Mouse (Mus musculus) bone marrow, adult 2 months (tissue): ENCODE measurements around the gene Usp12. TPM values are rescaled to one million over a fixed set of nuclear protein-coding genes. Genes with fewer than 3 reads are reported as not detected.

Source experiments
- H3K27ac ChIP-seq: fragments of 200-500 bp; 2 replicates; pipeline ENCODE4 v1.5.1; 2012; ENCODE audit warnings: low read depth, mild to moderate bottlenecking, control low read depth, inconsistent platforms, low read length; ENCODE audit not compliant: control insufficient read depth, poor library complexity, insufficient read depth
- H3K4me1 ChIP-seq: fragments of 200-500 bp; 2 replicates; pipeline ENCODE4 v1.6.1; 2011; ENCODE audit warnings: low read length; ENCODE audit not compliant: control insufficient read depth, insufficient read depth
- H3K4me3 ChIP-seq: fragments of 200-500 bp; replicated peaks from 2 replicates; pipeline ENCODE3; 2011; ENCODE audit warnings: mild to moderate bottlenecking, low read depth, low read length, control low read depth; ENCODE audit not compliant: control insufficient read depth
- CTCF ChIP-seq: fragments of 200-500 bp; IDR thresholded peaks from 2 replicates; pipeline ENCODE4 v1.5.1; 2011; ENCODE audit warnings: low read length, control low read depth; ENCODE audit not compliant: control insufficient read depth, insufficient read depth
- POLR2A ChIP-seq: fragments of 200-500 bp; IDR thresholded peaks from 2 replicates; pipeline ENCODE4 v1.6.1; 2011; ENCODE audit warnings: low read depth, mild to moderate bottlenecking, control low read depth, low read length, borderline replicate concordance; ENCODE audit not compliant: control insufficient read depth
- WGBS: fragments of 180-500 bp; shearing (Covaris S2); methylation state at CpG from one replicate; pipeline ENCODE4 v1.1.7; 2018; 5-methylcytosine and 5-hydroxymethylcytosine counted together
- polyA plus RNA-seq: library from polyadenylated mRNA; stranded (reverse); fragments of >200 nt; gene quantifications from 2 replicates; pipeline ENCODE4 v1.2.4, GENCODE M21; 2011; ENCODE audit warnings: low replicate concordance; ENCODE audit not compliant: missing spikeins, insufficient read depth, insufficient read length

The Usp12 gene
- 11.9 and 15.0 TPM in 2 replicates for polyA plus RNA-seq

- no peak for TF ChIP-seq CTCF
- TF ChIP-seq POLR2A = peak; percentile 24; the same call in 1 of the 2 replicates
- WGBS = 3% methylated on average over 50 of the region's 51 CpGs
- H3K4me3 ChIP-seq = peak within 1 kb of the TSS; percentile 80
- H3K27ac ChIP-seq = peak within 1 kb of the TSS; percentile 92
- H3K4me1 ChIP-seq = peaks cover 2% of the 10 kb centered on the region
Measured at GRCm38 (mm10) chr5:146794853-146795252, at the start of gene Usp12. Usp12 (minus strand) TSS chr5:146795006.

DNA sequence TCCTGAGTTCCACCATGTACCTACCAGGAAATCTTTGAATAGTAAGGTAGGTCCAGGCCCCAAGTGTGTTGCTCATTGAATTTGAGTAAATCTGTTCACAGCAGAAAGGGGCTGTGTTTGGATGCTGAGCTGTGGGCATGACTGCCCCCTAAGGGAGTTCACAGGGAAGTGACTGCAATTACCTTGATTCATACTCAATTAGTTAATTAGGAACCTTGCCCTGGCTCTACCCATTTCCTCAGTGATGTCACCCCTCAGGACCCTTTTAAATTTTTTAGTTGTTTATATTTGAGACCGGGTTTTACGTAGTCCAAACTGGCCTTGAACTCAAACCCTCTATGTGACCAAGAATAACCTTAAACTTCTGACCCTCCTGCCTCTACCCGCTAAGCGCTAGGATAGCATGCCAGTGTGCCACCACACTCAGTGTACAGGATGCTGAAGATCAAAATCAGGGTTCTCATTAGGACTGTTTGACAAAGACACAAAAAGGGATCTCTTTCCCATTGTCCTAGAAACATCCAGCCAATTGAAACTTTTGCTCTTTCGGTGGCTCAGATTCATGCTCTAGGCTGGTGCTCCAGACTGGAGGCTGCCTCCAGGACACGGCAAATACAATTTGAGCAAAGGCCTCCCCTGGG lies 49.6 kb upstream of the Usp12 start:
- TF ChIP-seq CTCF (0 out of 2 replicates have a peak, but pooled peaks have one; percentile 22), POLR2A (no peak)
- WGBS = 22% methylated on average over 6 of the region's 6 CpGs
- Histone ChIP-seq H3K4me3 (no peak overlapping the region), H3K4me1 (no peaks in the 10 kb centered on the region), H3K27ac (no peak overlapping the region)

GRCm38 (mm10) chr5:146841996-146842395 lies 47.2 kb upstream of the Usp12 start:
- Histone ChIP-seq H3K27ac (no peak overlapping the region), H3K4me3 (no peak overlapping the region), H3K4me1 (no peaks in the 10 kb centered on the region)
- WGBS = 77% methylated on average over 4 of the region's 4 CpGs
- TF ChIP-seq POLR2A (no peak), CTCF (no peak)

DNA sequence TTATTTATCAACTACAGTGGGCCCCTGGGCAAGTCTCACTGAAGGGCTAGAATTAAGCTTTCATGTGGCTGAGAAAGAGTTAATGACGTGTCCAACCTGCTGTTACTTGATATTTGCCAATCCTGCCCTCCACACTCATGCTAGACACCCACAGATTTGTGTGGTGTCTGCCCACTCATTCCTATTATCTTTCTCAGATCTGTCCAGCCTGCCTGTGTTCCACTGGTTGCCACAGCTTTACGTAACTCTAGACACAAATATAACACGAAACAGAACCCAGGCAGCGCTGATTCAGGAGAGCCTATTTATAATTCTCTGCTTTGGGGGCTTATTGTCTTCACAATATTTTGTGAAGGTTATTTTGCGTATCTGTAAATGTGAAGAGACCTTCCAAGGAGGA lies 46.5 kb upstream of the Usp12 start:
- Histone ChIP-seq H3K4me3 (no peak overlapping the region), H3K27ac (no peak overlapping the region), H3K4me1 (no peaks in the 10 kb centered on the region)
- WGBS = 72% methylated on average over 5 of the region's 5 CpGs
- TF ChIP-seq CTCF = no peak
- TF ChIP-seq POLR2A = no peak

- 76% methylated on average over 4 of the region's 4 CpGs for WGBS
- Histone ChIP-seq H3K4me1 (no peaks in the 10 kb centered on the region), H3K4me3 (no peak overlapping the region), H3K27ac (no peak overlapping the region)
- TF ChIP-seq POLR2A = no peak
- TF ChIP-seq CTCF = no peak
Measured at GRCm38 (mm10) chr5:146840422-146840821, 45.6 kb upstream of the Usp12 start.

GRCm38 (mm10) chr5:146839760-146840159 lies 45.0 kb upstream of the Usp12 start:
- 81% methylated on average over 5 of the region's 5 CpGs for WGBS
- TF ChIP-seq CTCF (no peak), POLR2A (no peak)

GRCm38 (mm10) chr5:146838836-146839648 lies 44.2 kb upstream of the Usp12 start:
- Histone ChIP-seq H3K4me3 (no peak overlapping the region), H3K4me1 (no peaks in the 10 kb centered on the region), H3K27ac (no peak overlapping the region)
- TF ChIP-seq POLR2A (no peak), CTCF (no peak)
- 71% methylated on average over 12 of the region's 12 CpGs for WGBS

More at GRCm38 (mm10) chr5:146839760-146840159, 45.0 kb upstream of the Usp12 start:
- no peak overlapping the region for H3K27ac ChIP-seq
- H3K4me3 ChIP-seq = no peak overlapping the region
- no peaks in the 10 kb centered on the region for H3K4me1 ChIP-seq

DNA sequence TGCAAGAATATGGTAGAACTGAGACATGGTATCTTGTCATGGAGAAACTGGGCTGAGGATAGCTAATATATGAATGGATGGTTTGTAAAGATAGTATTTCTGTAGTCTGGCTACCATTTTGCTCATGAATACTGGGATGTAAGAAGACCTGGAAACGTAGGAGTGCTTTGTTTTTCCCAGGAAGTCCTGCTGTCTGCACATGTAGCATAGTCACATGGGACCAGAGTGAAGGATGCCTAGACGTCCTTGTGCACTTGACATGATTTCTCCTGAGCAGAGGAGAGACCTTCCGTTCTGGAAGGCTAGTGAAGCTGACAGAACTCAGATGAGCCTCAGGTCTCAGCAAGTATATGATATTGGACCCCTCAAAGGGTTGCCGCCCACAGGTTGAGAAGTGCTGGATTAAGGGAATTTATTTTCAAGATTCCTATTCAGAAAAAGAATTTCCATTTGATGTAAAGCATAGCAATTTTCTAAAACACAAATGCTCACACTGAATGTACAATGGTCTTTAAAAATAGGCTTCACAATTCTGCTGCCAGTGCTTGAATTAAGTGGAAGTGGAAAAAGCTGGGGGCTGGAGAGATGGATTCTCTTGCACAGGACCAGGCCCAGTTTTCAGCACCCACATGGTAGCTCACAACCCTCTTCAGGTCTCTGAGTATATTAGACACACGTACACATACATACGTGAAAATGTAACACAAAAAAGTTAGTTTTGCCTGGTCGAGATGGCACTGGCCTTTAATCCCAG lies 43.3 kb upstream of the Usp12 start:
- H3K4me3 ChIP-seq = no peak overlapping the region
- 82% methylated on average over 7 of the region's 7 CpGs for WGBS
- H3K4me1 ChIP-seq = no peaks in the 10 kb centered on the region
- no peak overlapping the region for H3K27ac ChIP-seq
- TF ChIP-seq CTCF (no peak), POLR2A (no peak)
